Mouse (Mus musculus): ENCODE data around the gene Pkmyt1. TPM values are rescaled to one million over a fixed set of nuclear protein-coding genes. Genes with fewer than 3 reads are reported as not detected.
A peak's percentile ranks its signal among the peaks of the same experiment; 100 is the strongest.

The Pkmyt1 gene
- polyA plus RNA-seq, 1 experiment, result 11.5 TPM

- H3K4me2 ChIP-seq (ENCODE audit: low read depth), result no peak overlapping the region
Measured at GRCm38 (mm10) chr17:23776216-23776615, 50.1 kb downstream of the Pkmyt1 start.

GRCm38 (mm10) chr17:23777141-23777540 is 51.0 kb downstream of the Pkmyt1 start:
- H3K4me3 ChIP-seq, result no peak overlapping the region
- no peak for TF ChIP-seq USF1 (IDR thresholded peaks at IDR 0.05; ENCODE audit: low read depth)
- TF ChIP-seq TCF12 (IDR thresholded peaks at IDR 0.05; ENCODE audit: insufficient read depth, poor library complexity, severe bottlenecking), result no peak
- TF ChIP-seq CEBPB (IDR thresholded peaks at IDR 0.05; ENCODE audit: insufficient read depth, poor library complexity, severe bottlenecking), result no peak
- no peak for TF ChIP-seq POLR2AphosphoS2 (IDR thresholded peaks at IDR 0.05; ENCODE audit: insufficient read length, low read depth)
- no peak for TF ChIP-seq SRF (IDR thresholded peaks at IDR 0.05; ENCODE audit: control insufficient read depth, insufficient read length, low read depth)
- no peak overlapping the region for H3K4me2 ChIP-seq (ENCODE audit: low read depth)
- H3K79me2 ChIP-seq (ENCODE audit: control insufficient read depth, insufficient read depth), result no peaks in the 10 kb centered on the region
- H3ac ChIP-seq (ENCODE audit: control insufficient read depth, insufficient read length), result no peak overlapping the region
- H3K27me3 ChIP-seq (ENCODE audit: control insufficient read depth, insufficient read depth, insufficient read length), result no peaks in the 10 kb centered on the region
- H3K36me3 ChIP-seq (ENCODE audit: control insufficient read depth, insufficient read depth), result no peaks in the 10 kb centered on the region

More at GRCm38 (mm10) chr17:23776216-23776615, 50.1 kb downstream of the Pkmyt1 start:
- Histone ChIP-seq H3ac (ENCODE audit: control insufficient read depth, insufficient read length) (no peak overlapping the region), H3K79me2 (ENCODE audit: control insufficient read depth, insufficient read depth) (no peaks in the 10 kb centered on the region), H3K27me3 (ENCODE audit: control insufficient read depth, insufficient read depth, insufficient read length) (no peaks in the 10 kb centered on the region), H3K4me3 (no peak overlapping the region), H3K36me3 (ENCODE audit: control insufficient read depth, insufficient read depth) (no peaks in the 10 kb centered on the region)
- TF ChIP-seq REST (IDR thresholded peaks at IDR 0.05; ENCODE audit: insufficient read depth, insufficient read length), result no peak
- TF ChIP-seq MYOG (IDR thresholded peaks at IDR 0.05; ENCODE audit: control insufficient read depth in 1 of 3, insufficient read depth in 1 of 3, insufficient read length in 2 of 3, low read depth in 2 of 3), result no peak
- no peak for TF ChIP-seq MAX (IDR thresholded peaks at IDR 0.05; ENCODE audit: low read depth)
- no peak for TF ChIP-seq POLR2A (IDR thresholded peaks at IDR 0.05; ENCODE audit: insufficient read length, low read depth)
- TF ChIP-seq TCF3 (IDR thresholded peaks at IDR 0.05; ENCODE audit: insufficient read length, low read depth), result no peak
- TF ChIP-seq TCF12 (IDR thresholded peaks at IDR 0.05; ENCODE audit: insufficient read depth, poor library complexity, severe bottlenecking), result no peak
- no peak for TF ChIP-seq E2F4 (IDR thresholded peaks at IDR 0.05; ENCODE audit: insufficient read depth)
- TF ChIP-seq USF1 (IDR thresholded peaks at IDR 0.05; ENCODE audit: low read depth), result no peak
- no peak for TF ChIP-seq POLR2AphosphoS2 (IDR thresholded peaks at IDR 0.05; ENCODE audit: insufficient read length, low read depth)
- TF ChIP-seq SRF (IDR thresholded peaks at IDR 0.05; ENCODE audit: control insufficient read depth, insufficient read length, low read depth), result no peak
- TF ChIP-seq MYOD1 (IDR thresholded peaks at IDR 0.05; ENCODE audit: control insufficient read depth in 1 of 3, insufficient read length in 2 of 3, low read depth in 2 of 3), result no peak
- TF ChIP-seq CEBPB (IDR thresholded peaks at IDR 0.05; ENCODE audit: insufficient read depth, poor library complexity, severe bottlenecking), result no peak

- H3K79me2 ChIP-seq (ENCODE audit: control insufficient read depth, insufficient read depth), result no peaks in the 10 kb centered on the region
- no peak overlapping the region for H3K4me2 ChIP-seq (ENCODE audit: low read depth)
- H3ac ChIP-seq (ENCODE audit: control insufficient read depth, insufficient read length), result no peak overlapping the region
- no peak for TF ChIP-seq MYOD1 (IDR thresholded peaks at IDR 0.05; ENCODE audit: control insufficient read depth in 1 of 3, insufficient read length in 2 of 3, low read depth in 2 of 3)
- TF ChIP-seq REST (IDR thresholded peaks at IDR 0.05; ENCODE audit: insufficient read depth, insufficient read length), result no peak
- TF ChIP-seq TCF3 (IDR thresholded peaks at IDR 0.05; ENCODE audit: insufficient read length, low read depth), result no peak
- no peak for TF ChIP-seq POLR2AphosphoS2 (IDR thresholded peaks at IDR 0.05; ENCODE audit: insufficient read length, low read depth)
- H3K4me3 ChIP-seq, result no peak overlapping the region
- H3K36me3 ChIP-seq (ENCODE audit: control insufficient read depth, insufficient read depth), result no peaks in the 10 kb centered on the region
- no peaks in the 10 kb centered on the region for H3K27me3 ChIP-seq (ENCODE audit: control insufficient read depth, insufficient read depth, insufficient read length)
Measured at GRCm38 (mm10) chr17:23778447-23778846, 52.3 kb downstream of the Pkmyt1 start.

- H3K79me2 ChIP-seq (ENCODE audit: control insufficient read depth, insufficient read depth), result no peaks in the 10 kb centered on the region
- no peak overlapping the region for H3K4me3 ChIP-seq
- TF ChIP-seq MYOG (IDR thresholded peaks at IDR 0.05; ENCODE audit: control insufficient read depth in 1 of 3, insufficient read depth in 1 of 3, insufficient read length in 2 of 3, low read depth in 2 of 3) (no peak), CEBPB (IDR thresholded peaks at IDR 0.05; ENCODE audit: insufficient read depth, poor library complexity, severe bottlenecking) (no peak), E2F4 (IDR thresholded peaks at IDR 0.05; ENCODE audit: insufficient read depth) (no peak), TCF12 (IDR thresholded peaks at IDR 0.05; ENCODE audit: insufficient read depth, poor library complexity, severe bottlenecking) (no peak), USF1 (IDR thresholded peaks at IDR 0.05; ENCODE audit: low read depth) (no peak), POLR2AphosphoS2 (IDR thresholded peaks at IDR 0.05; ENCODE audit: insufficient read length, low read depth) (no peak), MAX (IDR thresholded peaks at IDR 0.05; ENCODE audit: low read depth) (no peak), POLR2A (IDR thresholded peaks at IDR 0.05; ENCODE audit: insufficient read length, low read depth) (no peak), REST (IDR thresholded peaks at IDR 0.05; ENCODE audit: insufficient read depth, insufficient read length) (no peak), TCF3 (IDR thresholded peaks at IDR 0.05; ENCODE audit: insufficient read length, low read depth) (no peak), MYOD1 (IDR thresholded peaks at IDR 0.05; ENCODE audit: control insufficient read depth in 1 of 3, insufficient read length in 2 of 3, low read depth in 2 of 3) (no peak), SRF (IDR thresholded peaks at IDR 0.05; ENCODE audit: control insufficient read depth, insufficient read length, low read depth) (no peak)
- no peaks in the 10 kb centered on the region for H3K36me3 ChIP-seq (ENCODE audit: control insufficient read depth, insufficient read depth)
- no peak overlapping the region for H3ac ChIP-seq (ENCODE audit: control insufficient read depth, insufficient read length)
- no peak overlapping the region for H3K4me2 ChIP-seq (ENCODE audit: low read depth)
- no peaks in the 10 kb centered on the region for H3K27me3 ChIP-seq (ENCODE audit: control insufficient read depth, insufficient read depth, insufficient read length)
Measured at GRCm38 (mm10) chr17:23783352-23783751, 57.2 kb downstream of the Pkmyt1 start.

- Histone ChIP-seq H3ac (ENCODE audit: control insufficient read depth, insufficient read length) (no peak within 1 kb of the TSS), H3K4me2 (ENCODE audit: low read depth) (peak within 1 kb of the TSS; percentile 56), H3K79me2 (ENCODE audit: control insufficient read depth, insufficient read depth) (no peaks in the 10 kb centered on the region), H3K27me3 (ENCODE audit: control insufficient read depth, insufficient read depth, insufficient read length) (no peaks in the 10 kb centered on the region), H3K36me3 (ENCODE audit: control insufficient read depth, insufficient read depth) (no peaks in the 10 kb centered on the region), H3K4me3 (peak within 1 kb of the TSS; percentile 9)
- TF ChIP-seq REST (IDR thresholded peaks at IDR 0.05; ENCODE audit: insufficient read depth, insufficient read length) (no peak), SRF (IDR thresholded peaks at IDR 0.05; ENCODE audit: control insufficient read depth, insufficient read length, low read depth) (no peak), USF1 (IDR thresholded peaks at IDR 0.05; ENCODE audit: low read depth) (no peak), TCF3 (IDR thresholded peaks at IDR 0.05; ENCODE audit: insufficient read length, low read depth) (no peak), POLR2AphosphoS2 (IDR thresholded peaks at IDR 0.05; ENCODE audit: insufficient read length, low read depth) (no peak), POLR2A (IDR thresholded peaks at IDR 0.05; ENCODE audit: insufficient read length, low read depth) (no peak), MYOG (IDR thresholded peaks at IDR 0.05; ENCODE audit: control insufficient read depth in 1 of 3, insufficient read depth in 1 of 3, insufficient read length in 2 of 3, low read depth in 2 of 3) (no peak), MAX (IDR thresholded peaks at IDR 0.05; ENCODE audit: low read depth) (no peak), CEBPB (IDR thresholded peaks at IDR 0.05; ENCODE audit: insufficient read depth, poor library complexity, severe bottlenecking) (no peak), MYOD1 (IDR thresholded peaks at IDR 0.05; ENCODE audit: control insufficient read depth in 1 of 3, insufficient read length in 2 of 3, low read depth in 2 of 3) (no peak), E2F4 (IDR thresholded peaks at IDR 0.05; ENCODE audit: insufficient read depth) (no peak), TCF12 (IDR thresholded peaks at IDR 0.05; ENCODE audit: insufficient read depth, poor library complexity, severe bottlenecking) (no peak)
Measured at GRCm38 (mm10) chr17:23785561-23786471, 59.7 kb downstream of the Pkmyt1 start, which contains the start of gene Flywch2. TSS of gene Flywch2 (minus strand) at chr17:23786081.

Measured in myocyte (in vitro differentiated cells).